Mouse (Mus musculus) gastrocnemius, adult 18-20 months (tissue): Measurements from ENCODE around the gene BC037034. TPM values are rescaled to one million over a fixed set of nuclear protein-coding genes. Genes with fewer than 3 reads are reported as not detected.
"Not testable (repeated sequence)": the region's sequence is repeated elsewhere in the genome, so short reads cannot be mapped to it uniquely, and the experiment has no call there.

ENCODE experiments used
- DNase-seq: peaks from one replicate; pipeline ENCODE4 v3.0.0; 2021; ENCODE audit warnings: low spot score
- total RNA-seq, 2 experiments: library from RNA; stranded (reverse); gene quantifications; 2 replicates each; pipeline ENCODE4 v1.2.3; 2021

Gene BC037034
- total RNA-seq, 2 experiments from 2014 or later: 2.7 to 3.2 TPM

DNA sequence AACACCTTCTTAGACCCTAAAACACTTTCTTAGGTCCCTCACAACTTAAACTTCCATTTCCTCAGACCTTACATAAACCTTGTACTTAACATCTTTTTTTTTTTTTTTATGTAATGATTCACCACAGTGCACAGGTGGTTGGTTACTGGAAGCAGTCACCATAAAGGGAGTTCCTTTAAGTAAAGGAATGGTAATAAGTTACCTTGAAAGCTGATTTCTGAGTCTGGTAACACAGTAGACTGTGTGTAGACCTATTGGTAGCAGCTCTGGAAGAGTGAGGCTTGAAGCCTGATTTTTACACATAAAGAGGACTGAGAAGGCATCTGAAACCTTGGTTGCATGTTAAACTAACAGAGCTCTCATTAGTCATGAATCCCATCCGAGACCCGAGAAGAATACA, 44.0 kb downstream of the BC037034 start:
- DNase-seq: no peak

GRCm38 (mm10) chr5:138216632-138217031, 47.2 kb downstream of the BC037034 start:
- DNase-seq: not testable (repeated sequence)

Other genes starting within 250 kb of the BC037034 start
- gene Smok3a, start 242.8 kb downstream of the BC037034 start, total RNA-seq: not detected
- not detected for gene Smok3b, start 242.6 kb downstream of the BC037034 start, total RNA-seq
- gene Smok3c, start 210.8 kb downstream of the BC037034 start, total RNA-seq: not detected
- 10 to 100 TPM; 11.2 to 11.8 TPM for gene Zkscan1, start 178.9 kb downstream of the BC037034 start, total RNA-seq
- gene Zscan21, start 147.1 kb downstream of the BC037034 start, total RNA-seq: 10 to 100 TPM; 15.0 to 15.4 TPM
- 1 to 10 TPM; 4.9 to 5.8 TPM for gene Zfp113, start 108.3 kb downstream of the BC037034 start, total RNA-seq
- gene Cops6, start 103.0 kb downstream of the BC037034 start, total RNA-seq: 100 to 1,000 TPM; 105 to 110 TPM
- gene Ap4m1, start 92.0 kb downstream of the BC037034 start, total RNA-seq: 1 to 10 TPM; 6.6 to 7.0 TPM
- 1 to 10 TPM; 6.5 to 7.8 TPM for gene Mcm7, start 91.6 kb downstream of the BC037034 start, total RNA-seq
- 10 to 100 TPM; 34.5 to 34.9 TPM for gene Taf6, start 76.6 kb downstream of the BC037034 start, total RNA-seq
- 1 to 10 TPM; 2.7 to 3.5 TPM for gene Cnpy4, start 76.5 kb downstream of the BC037034 start, total RNA-seq
- 1 to 10 TPM; 1.4 TPM for gene Mblac1, start 69.7 kb downstream of the BC037034 start, total RNA-seq
- gene Nxpe5, start 38.1 kb downstream of the BC037034 start, total RNA-seq: under 1 TPM; 0.09 to 0.31 TPM
- gene Lamtor4, start 8.6 kb downstream of the BC037034 start, total RNA-seq: 10 to 100 TPM; 47.2 to 51.1 TPM
- gene Gal3st4, start 8.8 kb upstream of the BC037034 start, total RNA-seq: under 1 TPM in 1 of 2 experiments, not detected in 1; 0.14 TPM
- gene Gm43720, start 15.9 kb upstream of the BC037034 start, total RNA-seq: not detected
- gene Gpc2, start 16.0 kb upstream of the BC037034 start, total RNA-seq: not detected
- not detected for gene Stag3, start 16.2 kb upstream of the BC037034 start, total RNA-seq
- not detected for gene Pvrig, start 77.9 kb upstream of the BC037034 start, total RNA-seq
- 1 to 10 TPM; 1.7 to 1.8 TPM for gene Zfp157, start 177.4 kb upstream of the BC037034 start, total RNA-seq